Mouse (Mus musculus): ENCODE data around the gene Nsl1.

Nsl1 gene

GRCm38 (mm10) chr1:191135406-191135805 lies 72.6 kb downstream of the Nsl1 start:
- no peak for DNase-seq (ENCODE audit: low spot score in 2 of 2)

Measured in frontal cortex, postnatal 36 days (tissue).